Mouse (Mus musculus) retina, postnatal 7 days (tissue): ENCODE data around the gene Lmx1b.

ENCODE experiments used
- DNase-seq: peaks from one replicate; pipeline ENCODE4 v3.0.0-alpha.2; 2012; ENCODE audit warnings: low read depth, low spot score

Lmx1b gene

GRCm38 (mm10) chr2:33640171-33640721, at the start of gene Lmx1b:
Gene Lmx1b, minus strand, starts transcription at chr2:33640511.
- no peak for DNase-seq

- DNase-seq, result peak; percentile 42
These were observed 49.7 kb upstream of the Lmx1b start for GRCm38 (mm10) chr2:33689880-33690462.

GRCm38 (mm10) chr2:33689155-33689879, 49.0 kb upstream of the Lmx1b start:
- DNase-seq, result no peak

- DNase-seq, result no peak
These were observed 43.3 kb upstream of the Lmx1b start for GRCm38 (mm10) chr2:33683594-33683993.

- DNase-seq, result no peak
These were observed 42.8 kb upstream of the Lmx1b start for GRCm38 (mm10) chr2:33683095-33683494.

DNA sequence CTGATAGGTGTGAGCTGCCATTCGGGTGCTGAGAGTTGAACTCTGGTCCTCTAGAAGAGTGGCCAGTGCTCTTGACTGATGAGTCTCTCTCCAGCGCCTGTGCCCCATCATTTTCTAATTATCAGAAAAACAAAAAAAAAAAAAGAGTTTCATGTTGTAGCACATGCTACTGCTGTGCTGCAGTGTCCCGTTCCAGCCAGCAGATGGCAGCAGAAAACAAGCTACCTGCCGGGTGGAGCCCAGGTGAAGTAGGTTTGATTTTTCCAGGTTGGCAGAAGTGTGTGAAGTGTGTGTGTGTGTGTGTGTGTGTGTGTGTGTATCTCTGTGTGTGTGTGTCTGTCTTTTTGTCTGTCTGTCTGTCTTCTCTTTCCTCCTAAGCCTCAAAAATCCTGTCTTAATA, 41.9 kb upstream of the Lmx1b start:
- peak; percentile 39 for DNase-seq

GRCm38 (mm10) chr2:33678950-33679654, 38.8 kb upstream of the Lmx1b start:
- no peak for DNase-seq

GRCm38 (mm10) chr2:33672701-33673472, 32.6 kb upstream of the Lmx1b start:
- DNase-seq, result no peak

- no peak for DNase-seq
These were observed 28.4 kb upstream of the Lmx1b start for GRCm38 (mm10) chr2:33668741-33669140.

GRCm38 (mm10) chr2:33666388-33666945, 26.2 kb upstream of the Lmx1b start:
- no peak for DNase-seq

GRCm38 (mm10) chr2:33665363-33666058, 25.2 kb upstream of the Lmx1b start:
- no peak for DNase-seq

GRCm38 (mm10) chr2:33664661-33665060, 24.4 kb upstream of the Lmx1b start:
- no peak for DNase-seq

- no peak for DNase-seq
These were observed 18.9 kb upstream of the Lmx1b start for GRCm38 (mm10) chr2:33659288-33659629.

GRCm38 (mm10) chr2:33658602-33659287, 18.4 kb upstream of the Lmx1b start:
- no peak for DNase-seq

DNA sequence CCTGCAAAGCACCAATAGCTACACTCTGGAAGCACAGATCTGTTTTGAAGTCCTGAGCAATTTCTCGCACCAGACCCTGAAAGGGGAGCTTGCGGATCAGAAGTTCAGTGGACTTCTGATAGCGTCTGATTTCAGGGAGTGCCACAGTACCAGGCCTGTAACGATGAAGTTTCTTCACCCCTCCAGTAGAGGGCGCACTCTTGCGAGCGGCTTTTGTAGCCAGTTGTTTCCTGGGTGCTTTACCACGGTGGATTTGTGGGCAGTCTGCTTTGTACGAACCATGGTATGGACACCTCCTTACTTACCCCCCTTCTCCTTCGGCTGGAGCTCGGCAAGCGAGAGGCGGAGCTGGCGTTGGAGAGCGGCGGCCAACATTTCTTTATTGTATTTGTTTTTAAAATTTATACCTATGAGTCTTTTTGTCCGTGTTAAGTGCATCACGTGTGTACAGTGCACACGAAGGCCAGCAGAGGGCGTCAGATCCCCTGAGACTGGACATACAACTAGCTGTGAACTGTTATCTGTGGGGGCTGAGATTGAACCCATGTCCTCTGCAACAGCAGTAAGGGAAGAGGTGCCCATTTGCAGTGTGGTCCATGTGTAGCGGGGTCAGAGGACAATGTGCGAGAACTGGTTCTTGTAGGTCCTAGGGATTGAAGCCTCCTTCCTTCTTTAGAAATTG, 12.3 kb upstream of the Lmx1b start:
- no peak for DNase-seq

GRCm38 (mm10) chr2:33649371-33649770, 9.1 kb upstream of the Lmx1b start:
- no peak for DNase-seq

DNA sequence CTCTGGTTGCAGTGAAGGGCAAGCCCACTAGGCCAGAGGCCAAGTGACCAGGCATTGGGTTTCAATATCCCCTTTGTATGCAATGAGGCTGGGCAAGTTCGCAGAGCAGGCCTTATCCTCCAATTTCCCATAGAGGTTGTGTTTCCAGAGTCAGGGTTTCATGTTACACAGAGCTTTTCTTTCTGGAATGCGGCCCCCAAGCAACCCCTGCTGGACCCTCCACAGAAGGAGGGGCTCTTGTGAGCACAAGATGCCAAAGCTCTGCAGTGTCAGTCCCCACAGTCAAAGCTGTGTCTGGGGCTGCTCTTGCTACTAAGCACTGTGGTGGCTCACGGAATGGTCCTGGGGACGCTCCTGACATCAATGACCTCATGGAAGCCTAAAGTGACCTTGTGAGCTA, 8.6 kb upstream of the Lmx1b start:
- no peak for DNase-seq

GRCm38 (mm10) chr2:33646283-33646550, 5.9 kb upstream of the Lmx1b start:
- DNase-seq, result no peak

GRCm38 (mm10) chr2:33645538-33646282, 5.4 kb upstream of the Lmx1b start:
- no peak for DNase-seq
